Mouse (Mus musculus): ENCODE measurements at regions not wholly inside any gene's neighbourhood (a gene's known extent, or its start where the extent isn't known, plus 50 kb on each side); places are given as distances from the start of the nearest gene placed in this dataset.
A peak's percentile ranks its signal among the peaks of the same experiment; 100 is the strongest.

DNA sequence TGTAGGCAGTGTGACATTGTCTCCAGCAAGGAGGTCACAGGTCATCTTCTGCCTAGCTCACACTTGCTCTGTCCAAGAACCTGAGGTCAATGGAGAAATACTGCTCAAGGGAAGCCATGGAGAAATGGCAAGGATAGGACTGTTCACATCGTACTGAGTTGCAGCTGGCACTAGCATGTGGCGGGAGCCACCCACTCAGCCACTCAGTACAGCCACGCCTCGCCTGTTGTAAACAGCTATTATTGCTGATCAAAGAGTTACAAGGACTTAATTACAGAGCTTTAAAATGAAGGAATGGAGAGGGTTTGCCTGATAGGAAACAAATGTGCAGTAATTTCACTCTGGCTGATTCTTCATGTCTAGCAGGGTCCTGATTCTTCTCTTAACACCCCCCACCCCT lies 64.8 kb downstream of the Dll1 start:
- DNase-seq (ENCODE audit: low read depth, low spot score): peak; percentile 10

DNA sequence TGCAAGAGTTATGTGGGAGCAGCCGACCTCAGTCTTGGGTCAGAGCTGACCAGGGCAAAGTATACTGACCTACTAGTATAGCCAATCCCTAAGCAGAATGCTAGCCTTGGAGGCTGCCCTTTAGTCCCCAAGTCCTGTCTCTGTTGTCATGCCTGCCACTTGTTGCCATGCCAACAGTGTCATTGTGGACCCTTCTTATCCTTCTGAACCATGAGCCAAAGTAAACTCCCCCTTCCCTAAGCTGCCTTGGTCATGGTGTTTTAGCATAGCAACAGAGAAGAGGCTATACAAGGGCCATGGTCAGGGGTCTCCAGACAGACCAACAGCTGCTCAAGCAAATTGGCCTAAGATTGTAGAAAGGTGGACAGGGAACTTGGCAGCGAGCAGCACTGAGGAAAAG lies 66.2 kb downstream of the Dll1 start:
- no peak for DNase-seq (ENCODE audit: low read depth, low spot score)

DNA sequence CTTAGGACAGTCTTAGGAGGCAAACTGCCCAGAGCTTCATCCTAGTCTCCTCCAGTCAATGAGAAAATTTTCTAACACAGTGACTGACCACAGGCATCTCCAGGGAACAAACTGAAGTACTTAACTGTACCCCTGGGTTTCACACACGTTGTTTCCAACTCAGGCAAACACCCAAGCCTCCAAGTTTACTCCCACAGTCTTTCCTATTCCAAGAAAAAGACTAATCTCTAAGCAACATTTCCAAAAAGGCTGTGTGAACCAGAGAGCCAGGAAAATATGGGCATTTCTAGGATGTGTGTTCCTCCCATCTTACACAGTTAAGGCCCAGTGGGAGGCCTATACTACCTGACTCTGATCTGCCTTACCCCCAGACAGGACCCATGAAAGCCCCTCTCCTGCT lies 74.6 kb downstream of the Dll1 start:
- DNase-seq (ENCODE audit: low read depth, low spot score): no peak

DNA sequence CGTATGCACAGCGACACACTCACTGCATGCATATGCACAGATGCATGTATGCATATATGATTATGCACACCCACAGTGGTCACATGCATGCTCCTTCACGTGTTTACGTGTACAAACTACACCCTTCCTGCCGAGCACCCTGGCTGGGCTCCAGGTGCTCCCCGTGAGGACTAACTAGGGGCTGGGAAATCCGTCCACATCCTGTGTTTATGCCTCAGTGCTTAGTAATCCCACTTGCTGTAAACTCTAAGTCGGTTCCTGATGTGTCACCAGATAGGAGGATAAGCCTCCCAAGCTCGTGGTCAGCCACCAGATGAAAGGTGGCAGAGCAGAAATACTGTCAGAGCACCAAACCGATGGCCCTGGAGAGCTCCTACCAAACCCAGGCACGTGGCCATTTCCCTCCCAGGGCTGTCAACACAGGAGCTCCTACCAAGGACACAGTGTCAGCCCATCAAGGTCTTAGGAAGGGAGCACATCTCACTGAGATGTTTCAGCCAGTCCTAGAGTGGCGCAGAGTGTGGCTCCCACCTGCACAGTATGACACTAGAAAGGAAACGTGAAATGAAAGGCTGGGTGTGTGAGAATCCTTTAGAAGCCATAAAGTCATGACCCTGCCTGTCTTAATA lies 76.8 kb downstream of the Dll1 start:
- DNase-seq (ENCODE audit: low read depth, low spot score): no peak

DNA sequence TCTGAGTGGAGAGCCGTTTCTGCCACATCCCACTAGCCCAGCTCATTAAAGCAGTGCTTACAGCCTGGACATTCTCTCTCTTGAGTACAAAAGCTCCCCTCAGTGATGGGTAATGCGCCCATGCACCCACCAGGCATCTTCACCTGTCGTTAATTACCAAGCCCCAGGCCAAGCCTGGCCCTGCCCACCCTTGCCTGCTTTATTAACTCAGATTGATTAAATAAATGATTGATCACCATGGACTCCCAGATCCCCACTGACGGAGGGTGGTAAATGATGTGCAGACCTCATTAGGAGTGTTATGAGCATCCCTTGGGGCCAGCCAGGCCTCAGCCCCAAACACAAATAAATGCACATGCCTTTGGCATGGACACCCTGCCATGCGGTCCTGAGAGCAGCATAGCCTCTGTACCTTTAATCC lies 82.5 kb downstream of the Dll1 start:
- no peak for DNase-seq (ENCODE audit: low read depth, low spot score)

DNA sequence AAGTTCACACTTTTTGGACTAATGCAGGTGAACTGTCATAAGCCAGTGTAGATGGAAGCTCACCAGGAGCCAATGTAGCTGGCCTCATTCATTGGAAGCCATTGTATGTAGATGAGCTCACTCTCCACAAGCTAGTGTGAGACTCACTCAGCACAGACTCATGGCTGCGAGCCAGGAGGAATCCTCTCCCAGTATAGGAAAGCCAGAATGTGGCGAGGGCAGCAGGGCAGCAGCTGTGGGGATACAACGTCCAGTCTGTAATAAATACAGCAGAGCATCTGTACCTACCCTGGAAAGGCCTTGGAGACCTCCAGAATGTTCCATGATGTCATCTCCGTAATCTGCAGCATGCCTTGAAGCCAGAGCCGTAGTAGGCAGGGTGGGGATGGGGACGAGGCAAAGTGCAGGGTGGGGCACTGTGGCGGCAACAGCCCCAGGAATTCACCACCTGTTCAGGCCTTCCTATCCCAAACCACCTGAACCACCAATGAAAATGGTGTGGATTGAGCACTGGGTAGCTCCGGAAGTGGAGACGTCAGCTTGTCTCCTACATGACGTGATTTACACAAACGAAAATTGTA lies 84.1 kb downstream of the Dll1 start:
- DNase-seq (ENCODE audit: low read depth, low spot score): no peak

DNA sequence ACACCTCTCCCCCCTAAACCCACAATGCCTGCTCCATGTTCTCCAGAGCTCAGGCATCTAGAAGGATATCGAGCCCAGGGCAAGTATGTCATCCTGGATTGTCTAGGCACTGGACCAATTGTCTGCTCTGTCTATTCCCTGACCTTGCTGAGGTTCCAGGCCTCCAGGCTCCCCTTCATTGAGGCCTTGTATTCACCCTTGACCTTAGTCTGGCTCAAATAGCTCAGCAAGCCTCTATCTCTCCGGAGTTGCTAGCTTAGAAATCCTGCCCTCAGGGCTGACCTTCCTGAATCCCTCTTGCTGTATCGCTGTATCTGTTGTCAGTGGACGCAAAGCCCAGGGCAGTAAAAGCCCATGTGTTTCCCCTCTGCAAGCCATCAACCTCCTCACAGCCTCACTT lies 85.0 kb downstream of the Dll1 start:
- peak; percentile 7 for DNase-seq (ENCODE audit: low read depth, low spot score)

DNA sequence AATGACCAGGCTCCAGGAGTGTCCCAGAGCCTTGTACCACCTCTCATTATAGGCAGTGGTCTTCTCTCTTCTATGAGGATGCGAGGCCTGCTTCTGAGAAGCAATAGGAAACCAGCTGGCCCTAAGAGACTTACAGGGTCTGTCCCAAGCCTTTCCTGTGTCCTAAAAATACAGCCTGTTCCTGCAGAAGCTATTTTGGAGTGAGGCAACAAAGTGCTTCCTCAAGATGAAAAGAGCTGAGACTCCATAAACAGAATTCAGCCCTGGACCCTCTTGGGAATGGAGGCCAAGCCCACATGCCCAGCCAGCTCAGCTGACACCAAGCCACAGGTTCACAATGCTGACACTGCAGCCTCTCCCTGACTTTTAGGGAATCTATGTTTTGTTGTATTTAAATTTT lies 86.3 kb downstream of the Dll1 start:
- DNase-seq (ENCODE audit: low read depth, low spot score): no peak

DNA sequence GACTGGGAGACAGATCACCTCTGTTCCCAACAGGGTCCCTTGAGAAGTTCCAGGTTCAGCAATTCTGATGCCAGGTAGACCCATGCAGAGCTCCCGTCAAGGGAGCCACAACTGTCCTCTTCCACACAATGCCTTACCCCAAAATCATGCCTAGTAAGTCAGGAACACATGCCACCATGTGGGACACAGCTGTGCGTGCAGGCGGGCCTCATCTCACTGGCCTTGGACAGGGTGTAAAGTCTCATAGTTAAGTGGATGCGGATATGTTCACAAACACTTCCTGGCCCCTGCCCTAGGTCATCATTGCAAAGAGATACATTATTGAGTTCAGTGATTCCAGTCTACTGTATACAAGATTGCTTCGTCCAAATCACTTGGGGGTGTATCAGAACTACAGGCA lies 87.6 kb downstream of the Dll1 start:
- DNase-seq (ENCODE audit: low read depth, low spot score): no peak

DNA sequence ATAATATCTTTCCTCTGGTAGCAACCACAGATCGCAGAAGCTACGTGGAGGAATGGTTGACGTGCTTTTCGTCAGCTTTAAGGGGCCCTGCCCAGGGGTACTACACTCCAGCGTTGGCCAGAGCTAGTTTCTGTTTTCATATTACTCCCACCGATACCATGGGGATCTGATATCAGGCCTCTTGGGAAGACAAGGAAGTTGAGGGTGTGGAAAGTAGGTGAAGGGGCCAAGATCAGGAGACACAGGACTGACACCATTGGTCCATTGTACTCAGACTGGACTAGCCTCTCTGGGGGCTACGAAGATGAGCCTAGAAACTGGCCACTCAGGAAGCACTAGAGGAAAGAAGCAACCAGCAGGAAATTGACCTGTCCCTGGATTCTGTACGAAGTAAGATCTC lies 88.0 kb downstream of the Dll1 start:
- DNase-seq (ENCODE audit: low read depth, low spot score): no peak

DNA sequence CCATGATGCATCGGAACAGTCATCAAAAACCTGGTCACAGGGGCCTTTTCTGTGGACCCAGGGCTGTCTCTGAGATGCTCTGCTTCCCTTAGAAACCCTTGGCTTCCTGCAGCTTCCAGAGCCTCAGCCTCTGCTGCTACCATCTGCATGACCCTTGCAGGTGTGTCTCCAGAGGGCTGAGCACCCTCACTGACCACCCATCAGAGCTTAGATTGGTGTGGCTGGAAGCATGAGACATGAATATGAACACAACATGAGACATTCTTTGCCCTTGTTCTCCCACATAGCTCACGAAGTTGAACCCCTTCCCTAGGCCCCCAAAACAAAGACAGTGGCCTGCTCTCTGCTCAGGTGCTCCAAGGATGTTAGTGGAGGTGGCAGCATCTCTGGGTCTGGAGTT lies 90.1 kb downstream of the Dll1 start:
- DNase-seq (ENCODE audit: low read depth, low spot score): no peak

DNA sequence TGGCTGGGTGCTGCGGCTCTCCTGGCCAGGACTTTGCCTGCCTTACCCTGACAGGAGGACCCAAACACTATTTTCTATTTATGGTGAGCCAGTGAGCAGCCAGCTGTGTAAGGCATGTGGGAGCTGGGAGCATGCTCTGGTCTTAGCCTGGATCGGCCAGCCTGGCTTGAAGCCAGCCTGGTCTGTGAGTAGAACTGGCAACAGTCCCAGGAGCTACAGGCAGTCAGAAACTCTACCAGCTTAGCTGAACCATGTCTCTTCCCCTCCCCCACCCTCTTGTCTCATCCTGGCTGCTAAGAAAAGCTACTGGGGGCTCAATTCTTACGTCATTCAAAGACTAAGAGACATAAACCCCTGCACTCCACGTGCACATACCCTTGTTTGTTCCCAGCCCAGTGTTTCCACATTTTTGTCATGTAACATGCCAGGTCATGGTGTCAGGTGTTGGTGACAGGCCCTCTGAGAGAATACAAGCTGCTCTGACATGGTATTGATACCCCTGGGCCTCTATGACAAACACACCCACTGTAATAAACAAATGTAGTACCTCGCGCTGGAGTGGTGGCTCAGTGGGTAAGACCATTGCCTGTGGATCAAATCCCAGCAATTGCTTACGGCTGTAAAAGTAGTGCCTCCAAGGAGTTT lies 91.2 kb downstream of the Dll1 start:
- no peak for DNase-seq (ENCODE audit: low read depth, low spot score)

DNA sequence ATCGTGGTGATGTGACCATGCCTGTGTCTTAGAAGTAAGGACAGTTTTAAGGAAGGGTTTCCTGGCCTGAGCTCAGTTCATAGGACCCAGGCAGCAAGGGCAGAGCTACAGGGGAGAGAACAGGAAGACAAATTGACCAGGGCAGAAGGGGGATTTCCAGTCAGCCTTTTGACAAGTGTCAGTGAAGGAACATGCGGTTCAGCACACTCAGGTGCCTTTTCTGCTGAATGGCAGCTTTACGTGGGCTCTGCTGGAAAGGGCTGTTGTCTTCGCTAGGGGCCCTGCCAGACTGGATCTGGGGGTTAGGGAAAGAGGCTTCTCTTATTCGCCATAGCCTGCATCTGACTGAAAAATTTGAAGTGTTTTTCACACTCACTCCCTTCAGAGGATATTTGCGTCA lies 106.8 kb downstream of the Dll1 start:
- DNase-seq (ENCODE audit: low read depth, low spot score): no peak

DNA sequence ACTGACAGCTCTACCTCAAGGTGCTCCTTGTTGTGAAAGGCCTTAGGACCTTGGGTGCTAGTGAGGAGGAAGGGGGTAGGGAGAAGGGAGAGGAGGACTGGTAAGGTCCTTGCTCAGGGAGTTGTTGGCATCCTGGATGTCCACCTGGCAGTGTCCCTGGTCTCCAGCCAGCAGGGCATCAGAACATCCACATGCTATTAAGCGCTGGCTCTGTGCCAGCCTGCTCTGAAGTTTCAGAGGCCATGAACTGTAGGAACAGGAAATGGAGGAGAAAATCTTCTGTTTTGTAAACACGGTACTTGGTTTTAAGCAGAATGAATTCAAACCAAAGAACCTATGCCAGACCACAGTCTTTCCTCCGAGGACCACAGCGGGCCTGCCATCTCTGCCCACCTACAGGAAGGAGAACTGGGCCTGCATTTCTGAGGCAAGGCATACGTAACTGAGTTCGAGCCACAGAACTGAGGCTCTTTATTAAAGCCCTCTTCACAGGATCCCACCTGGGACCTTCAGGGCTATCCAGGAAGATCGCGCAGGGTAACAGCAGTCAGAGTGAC lies 107.5 kb downstream of the Dll1 start:
- no peak for DNase-seq (ENCODE audit: low read depth, low spot score)

DNA sequence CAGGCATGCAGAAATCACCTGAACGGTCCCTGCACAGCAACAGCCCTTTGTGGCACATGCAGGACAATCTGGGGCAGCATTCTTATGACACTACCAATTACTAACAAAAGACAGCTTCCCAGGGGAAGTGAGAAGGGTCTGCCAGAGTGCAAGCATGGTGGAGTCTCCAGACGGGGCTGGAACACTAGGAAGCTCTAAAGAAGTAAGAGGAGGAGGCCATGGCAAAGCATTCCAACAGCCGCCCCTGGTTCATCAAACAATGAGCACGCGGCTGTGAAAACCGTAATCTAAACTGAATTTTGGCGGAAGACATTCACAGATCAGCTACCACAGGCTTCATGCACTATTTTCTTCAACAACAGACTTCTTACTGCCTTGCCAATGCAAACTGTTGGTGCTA lies 109.0 kb downstream of the Dll1 start:
- DNase-seq (ENCODE audit: low read depth, low spot score): no peak

DNA sequence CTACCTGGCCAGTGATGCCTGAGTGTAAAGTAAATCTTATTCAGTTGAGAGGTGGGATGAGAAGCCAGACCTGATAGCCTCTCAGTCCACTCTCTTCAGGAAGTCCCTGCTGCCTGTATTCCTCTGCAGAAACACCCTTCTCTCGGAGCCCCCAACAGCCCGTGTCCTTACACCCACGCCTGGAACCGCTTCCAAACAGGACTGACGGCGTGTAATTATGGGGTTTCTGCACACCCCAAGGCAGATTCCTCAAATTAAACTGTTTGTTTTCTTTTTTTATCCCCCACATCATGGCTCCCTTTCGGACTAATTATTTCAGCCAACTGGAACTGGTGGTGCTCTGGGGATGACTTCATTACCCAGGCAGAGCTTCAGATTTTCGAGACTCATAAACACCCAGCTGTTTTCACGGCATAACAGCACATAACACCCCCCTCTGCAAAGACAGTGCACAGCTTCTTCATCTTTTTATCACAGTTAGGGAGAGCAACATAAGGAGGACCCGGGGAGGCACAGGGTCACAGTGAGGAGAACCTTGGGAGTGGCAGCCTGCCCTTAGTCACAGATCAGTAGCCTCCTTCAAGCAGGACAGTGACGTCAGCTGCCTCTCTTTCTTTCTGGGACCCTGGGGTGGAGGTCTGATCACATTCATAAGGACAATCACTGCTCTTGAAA lies 117.1 kb downstream of the Dll1 start:
- no peak for DNase-seq (ENCODE audit: low read depth, low spot score)

DNA sequence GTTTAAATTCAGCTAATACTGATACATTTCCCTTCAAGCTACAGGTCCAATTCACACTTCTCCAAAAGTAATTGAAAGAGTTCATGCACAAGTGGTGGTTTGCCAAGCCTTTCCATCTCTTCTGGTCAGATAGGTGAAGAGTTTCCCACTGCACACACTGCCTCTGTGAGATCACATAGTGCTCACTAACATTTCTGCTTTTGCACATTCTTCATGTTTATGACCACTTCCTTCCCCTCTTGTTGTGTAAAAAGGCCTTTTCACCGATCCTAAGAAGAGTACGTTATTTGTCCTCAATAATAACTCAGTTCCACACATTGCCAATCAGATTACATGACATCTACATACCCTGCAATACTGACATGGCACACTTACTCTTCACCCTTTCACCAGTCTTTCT lies 120.8 kb downstream of the Dll1 start:
- no peak for DNase-seq (ENCODE audit: low read depth, low spot score)

DNA sequence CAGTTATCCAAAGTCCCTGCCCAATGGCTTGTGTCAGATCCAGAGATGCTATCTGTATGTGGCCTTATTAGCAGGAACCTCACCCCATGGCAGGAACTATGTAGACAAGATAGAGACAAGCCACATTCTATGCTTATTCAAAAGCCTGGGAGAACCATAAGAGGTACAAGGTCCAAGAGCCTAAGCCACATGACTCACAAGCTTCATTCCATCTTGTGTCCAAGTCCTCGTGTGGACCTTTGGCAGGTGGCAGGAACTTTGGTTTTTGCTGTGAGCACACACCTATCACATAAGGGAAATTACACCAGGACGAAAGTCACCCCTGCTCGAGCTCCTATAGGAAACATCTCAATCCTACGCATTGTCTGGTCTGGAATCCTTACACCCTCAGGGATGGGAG lies 122.9 kb downstream of the Dll1 start:
- DNase-seq (ENCODE audit: low read depth, low spot score): no peak

DNA sequence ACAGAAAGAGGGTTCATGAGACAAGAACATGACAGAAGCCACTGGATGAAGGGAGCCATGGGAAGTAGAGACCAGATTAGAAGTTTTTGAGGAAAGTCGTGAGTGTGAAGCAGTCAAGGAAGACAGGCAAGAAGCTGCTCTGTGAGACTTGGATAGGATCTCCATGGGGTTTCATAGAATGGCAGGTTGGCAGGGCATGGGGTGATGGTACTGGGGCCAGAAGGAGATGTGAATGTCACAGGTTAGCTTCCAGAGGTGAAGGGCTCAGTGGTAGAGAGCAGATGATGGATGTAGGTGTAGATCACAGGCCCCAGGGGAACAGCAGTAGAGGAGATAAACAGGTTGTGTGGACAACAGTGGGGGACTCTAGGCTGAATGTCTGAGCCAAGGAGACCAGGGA lies 123.4 kb downstream of the Dll1 start:
- DNase-seq (ENCODE audit: low read depth, low spot score): no peak

DNA sequence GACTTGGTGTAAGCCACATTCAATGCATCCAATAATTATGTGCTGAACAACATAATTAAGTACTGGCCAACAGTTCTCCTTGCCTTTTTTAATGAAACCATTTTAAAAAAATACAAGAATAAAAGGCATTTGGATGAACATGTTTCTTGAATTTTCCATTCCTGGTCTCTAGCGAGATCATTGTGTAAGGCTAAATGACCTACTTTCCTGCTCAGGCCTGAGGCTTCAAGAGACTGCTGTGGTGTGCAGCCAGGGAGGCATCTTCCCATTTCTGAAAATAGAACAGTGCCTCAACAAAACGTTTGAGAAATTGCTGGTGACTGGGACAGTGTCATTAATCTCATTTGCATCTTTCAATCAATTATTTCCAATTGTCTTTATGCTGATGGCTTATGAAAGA lies 124.5 kb downstream of the Dll1 start:
- no peak for DNase-seq (ENCODE audit: low read depth, low spot score)

DNA sequence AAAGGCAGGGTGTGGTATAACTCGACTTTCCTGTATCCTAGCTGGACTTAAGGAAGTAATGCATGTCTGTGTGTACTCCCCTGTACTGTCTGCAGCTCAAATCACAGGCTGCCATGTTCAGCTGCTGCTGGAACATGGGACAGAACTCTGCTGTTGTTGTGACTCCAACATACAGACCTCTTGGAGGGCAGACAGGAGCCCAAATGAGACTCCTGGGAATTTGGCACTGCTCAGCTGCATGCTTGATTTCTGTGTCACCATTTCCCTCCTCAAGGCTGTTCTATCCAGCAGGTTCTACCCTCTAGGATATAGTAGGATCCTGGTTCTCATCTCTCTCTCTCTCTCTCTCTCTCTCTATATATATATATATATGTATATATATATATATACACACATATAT lies 125.0 kb downstream of the Dll1 start:
- no peak for DNase-seq (ENCODE audit: low read depth, low spot score)

DNA sequence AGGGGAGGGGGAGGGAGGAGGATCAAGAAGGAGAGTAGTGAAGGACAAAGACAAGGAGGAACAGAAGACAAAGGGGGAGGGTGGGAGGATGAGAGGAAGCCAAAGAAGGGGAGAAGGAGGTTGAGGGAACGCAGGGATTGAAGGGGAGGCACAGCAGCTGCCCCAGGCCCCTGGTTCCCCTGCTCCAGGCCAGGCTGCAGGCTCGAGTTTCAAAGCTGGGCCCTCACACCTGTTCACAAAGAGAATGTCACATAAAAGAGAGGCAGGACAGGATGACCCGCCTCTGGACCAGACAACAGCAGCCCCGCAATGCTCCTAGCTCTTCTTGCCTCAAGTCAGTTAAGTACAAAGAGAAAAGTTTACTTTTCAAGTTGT lies 128.3 kb downstream of the Dll1 start:
- no peak for DNase-seq (ENCODE audit: low read depth, low spot score)
